Mouse (Mus musculus): Measurements from ENCODE around the gene Casc4.
"Not testable (repeated sequence)": the region's sequence is repeated elsewhere in the genome, so short reads cannot be mapped to it uniquely, and the experiment has no call there.

Casc4 gene

GRCm38 (mm10) chr2:121916047-121916970, 49.5 kb downstream of the Casc4 start:
- DNase-seq: peak; percentile 37

- not testable (repeated sequence) for DNase-seq
These were observed 70.9 kb downstream of the Casc4 start for GRCm38 (mm10) chr2:121937624-121938023.

GRCm38 (mm10) chr2:121943364-121943763, 76.6 kb downstream of the Casc4 start:
- no peak for DNase-seq

GRCm38 (mm10) chr2:121954971-121955656, 88.3 kb downstream of the Casc4 start:
- no peak for DNase-seq

- peak; percentile 98 for DNase-seq
These were observed 89.0 kb downstream of the Casc4 start, which contains the start of the genes Ctdspl2 and Mageb3 for GRCm38 (mm10) chr2:121955765-121956223. Gene Ctdspl2 (plus strand): TSS chr2:121956001. Gene Mageb3 (minus strand): TSS chr2:121956092.

- peak; percentile 95 for DNase-seq
These were observed 89.7 kb downstream of the Casc4 start for GRCm38 (mm10) chr2:121956224-121957018.

GRCm38 (mm10) chr2:121957216-121957792, 90.5 kb downstream of the Casc4 start:
- no peak for DNase-seq

All from lung, postnatal 36 days (tissue).